Comparison of ENCODE assay signal across 20 mouse cellular contexts in genomic region chr6:84262766-84263165, GRCm38 (mm10).
DNase-seq lines count a peak whose midpoint lies in the region.
"Had no signal": no experiment of that assay in that cellular context is flagged by ENCODE, and none has a peak within 500 bp of the region (broad histone marks: within the 10 kb centered on the region; RNA-seq: fewer than 3 reads in every experiment).

No protein-coding gene starts in this region.

- peak overlapping the region; percentile 54 for H3K27ac ChIP-seq in limb, embryonic 10.5 days
- H3K27ac ChIP-seq: embryonic facial prominence, embryonic 13.5 days; forebrain, embryonic 13.5 days; heart, embryonic 13.5 days; hindbrain, embryonic 15.5 days had no signal

- no peaks in the 10 kb centered on the region for H3K9me3 ChIP-seq in limb, embryonic 10.5 days (replicated peaks)
- H3K9me3 ChIP-seq: embryonic facial prominence, embryonic 13.5 days; forebrain, embryonic 13.5 days; heart, embryonic 13.5 days; hindbrain, embryonic 15.5 days had no signal

- H3K36me3 ChIP-seq in limb, embryonic 10.5 days = no peaks in the 10 kb centered on the region
- H3K36me3 ChIP-seq: embryonic facial prominence, embryonic 13.5 days; heart, embryonic 13.5 days; hindbrain, embryonic 15.5 days had no signal

- H3K4me3 ChIP-seq in limb, embryonic 10.5 days = no peak overlapping the region
- H3K4me3 ChIP-seq: embryonic facial prominence, embryonic 13.5 days; forebrain, embryonic 13.5 days; heart, embryonic 13.5 days; hindbrain, embryonic 15.5 days had no signal

- peak; percentile 28 for DNase-seq in ovary, adult 18-20 months (ENCODE audit: low spot score)
- DNase-seq in ovary, postnatal 14 days (ENCODE audit: low spot score) = no peak
- no peak for DNase-seq in limb, embryonic 10.5 days (ENCODE audit: low spot score)
- DNase-seq in lung, postnatal 10 days = peak; percentile 34
- peak; percentile 21 to 67 for DNase-seq in lung, postnatal 4 days
- no peak for DNase-seq in cerebellum, adult 9-11 months
- DNase-seq in thymus, postnatal 36 days = no peak
- DNase-seq in layer of hippocampus, adult 8-10 months (ENCODE audit: low spot score in 2 of 2) = no peak
- DNase-seq: adrenal gland, postnatal 10 days; cerebellum, adult 11-12 months; cerebellum, adult 9-10 months; cerebellum, postnatal 36 days; forebrain, postnatal 0 days; gastrocnemius, postnatal 14 days; heart, postnatal 36 days had no signal

- WGBS in limb, embryonic 10.5 days = 42% methylated on average over 6 of the region's 6 CpGs

- 0 out of 2 replicates have a peak, but pooled peaks cover under 1% of the 10 kb centered on the region for H3K27me3 ChIP-seq in limb, embryonic 10.5 days (ENCODE audit: low read depth, poor library complexity, severe bottlenecking)
- H3K27me3 ChIP-seq: embryonic facial prominence, embryonic 13.5 days; forebrain, embryonic 13.5 days; hindbrain, embryonic 15.5 days; Patski had no signal

- H3K4me1 ChIP-seq in limb, embryonic 10.5 days = peaks cover 47% of the 10 kb centered on the region
- H3K4me1 ChIP-seq: forebrain, embryonic 13.5 days; heart, embryonic 13.5 days; hindbrain, embryonic 15.5 days had no signal

Comparison
In these comparisons a context has a peak if more than half of its experiments do, and no peak if none do; other contexts are left out.
1. DNase-seq: peak in ovary, adult 18-20 months (single experiment), lung, postnatal 10 days (single experiment) and lung, postnatal 4 days (2 of 2); none in ovary, postnatal 14 days (single experiment), limb, embryonic 10.5 days (single experiment), cerebellum, adult 9-11 months (single experiment), thymus, postnatal 36 days (0 of 2) and layer of hippocampus, adult 8-10 months (0 of 2).